Mouse (Mus musculus): ENCODE measurements around the gene Pex19. TPM values are rescaled to one million over a fixed set of nuclear protein-coding genes. Genes with fewer than 3 reads are reported as not detected.

Pex19 gene
- polyA plus RNA-seq, 1 experiment from 2014 or later = 132 TPM

- peak; percentile 65 for TF ChIP-seq CTCF (IDR thresholded peaks at IDR 0.05; ENCODE audit: low read depth)
- Histone ChIP-seq H3K9me3 (ENCODE audit: control insufficient read depth) (no peaks in the 10 kb centered on the region), H3K27me3 (replicated peaks; ENCODE audit: control insufficient read depth, insufficient read depth, low read length) (no peaks in the 10 kb centered on the region), H3K4me1 (replicated peaks; ENCODE audit: control insufficient read depth, insufficient read depth, low read length) (peaks cover 4% of the 10 kb centered on the region; the same call in 1 of the 2 replicates), H3K9ac (ENCODE audit: low read depth, low read length) (no peak overlapping the region), H3K27ac (ENCODE audit: low read depth, low read length) (no peak overlapping the region), H3K4me2 (replicated peaks; ENCODE audit: low read depth) (no peak overlapping the region), H3K4me3 (ENCODE audit: low read depth, low read length) (no peak overlapping the region), H3K36me3 (ENCODE audit: control insufficient read depth, insufficient read depth) (peaks cover 48% of the 10 kb centered on the region)
- WGBS = 53% methylated on average over 2 of the region's 2 CpGs
- no peak for ATAC-seq
These were observed 2.6 kb downstream of the Pex19 start for GRCm38 (mm10) chr1:172129108-172129507.

- Histone ChIP-seq H3K36me3 (ENCODE audit: control insufficient read depth, insufficient read depth) (peaks cover 54% of the 10 kb centered on the region), H3K27me3 (replicated peaks; ENCODE audit: control insufficient read depth, insufficient read depth, low read length) (no peaks in the 10 kb centered on the region), H3K27ac (ENCODE audit: low read depth, low read length) (no peak overlapping the region), H3K4me2 (replicated peaks; ENCODE audit: low read depth) (no peak overlapping the region), H3K4me1 (replicated peaks; ENCODE audit: control insufficient read depth, insufficient read depth, low read length) (peaks cover 4% of the 10 kb centered on the region; the same call in 1 of the 2 replicates), H3K4me3 (ENCODE audit: low read depth, low read length) (no peak overlapping the region), H3K9ac (ENCODE audit: low read depth, low read length) (no peak overlapping the region), H3K9me3 (ENCODE audit: control insufficient read depth) (no peaks in the 10 kb centered on the region)
- no peak for TF ChIP-seq CTCF (IDR thresholded peaks at IDR 0.05; ENCODE audit: low read depth)
- 98% methylated on average over 5 of the region's 5 CpGs for WGBS
- no peak for ATAC-seq
These were observed 3.2 kb downstream of the Pex19 start for GRCm38 (mm10) chr1:172129780-172130179.

DNA sequence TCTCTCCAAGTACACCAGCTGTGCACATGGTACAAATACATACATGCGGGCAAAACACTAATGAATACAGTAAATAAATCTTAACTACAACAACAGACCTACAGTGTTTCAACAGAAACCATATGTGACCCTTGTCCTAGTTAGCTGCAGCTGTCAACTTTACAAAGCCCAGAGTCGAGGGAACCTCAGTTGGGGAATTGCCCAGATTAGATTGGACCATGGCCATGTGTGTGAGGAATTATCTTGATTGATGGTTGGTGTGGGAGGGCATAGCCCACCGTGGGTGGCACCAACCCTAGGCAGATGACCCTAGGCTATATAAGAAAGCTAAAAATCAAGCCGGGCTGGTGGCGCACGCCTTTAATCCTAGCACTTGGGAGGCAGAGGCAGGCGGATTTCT is 5.8 kb downstream of the Pex19 start:
- Histone ChIP-seq H3K4me1 (replicated peaks; ENCODE audit: control insufficient read depth, insufficient read depth, low read length) (peaks cover 2% of the 10 kb centered on the region; the same call in 1 of the 2 replicates), H3K9ac (ENCODE audit: low read depth, low read length) (no peak overlapping the region), H3K36me3 (ENCODE audit: control insufficient read depth, insufficient read depth) (peaks cover 64% of the 10 kb centered on the region), H3K4me3 (ENCODE audit: low read depth, low read length) (no peak overlapping the region), H3K4me2 (replicated peaks; ENCODE audit: low read depth) (no peak overlapping the region), H3K9me3 (ENCODE audit: control insufficient read depth) (no peaks in the 10 kb centered on the region), H3K27me3 (replicated peaks; ENCODE audit: control insufficient read depth, insufficient read depth, low read length) (no peaks in the 10 kb centered on the region), H3K27ac (ENCODE audit: low read depth, low read length) (no peak overlapping the region)
- no peak for TF ChIP-seq CTCF (IDR thresholded peaks at IDR 0.05; ENCODE audit: low read depth)
- ATAC-seq = no peak
- WGBS = 86% methylated on average over 7 of the region's 7 CpGs

- peaks cover 64% of the 10 kb centered on the region for H3K36me3 ChIP-seq (ENCODE audit: control insufficient read depth, insufficient read depth)
- no peak for ATAC-seq
- WGBS = 72% methylated on average over 7 of the region's 7 CpGs
These were observed 7.0 kb downstream of the Pex19 start for GRCm38 (mm10) chr1:172133535-172133934.

GRCm38 (mm10) chr1:172134072-172134471 is 7.5 kb downstream of the Pex19 start:
- 83% methylated on average over 4 of the region's 4 CpGs for WGBS
- no peaks in the 10 kb centered on the region for H3K4me1 ChIP-seq (replicated peaks; ENCODE audit: control insufficient read depth, insufficient read depth, low read length)
- no peaks in the 10 kb centered on the region for H3K9me3 ChIP-seq (ENCODE audit: control insufficient read depth)
- H3K4me3 ChIP-seq (ENCODE audit: low read depth, low read length) = no peak overlapping the region
- no peaks in the 10 kb centered on the region for H3K27me3 ChIP-seq (replicated peaks; ENCODE audit: control insufficient read depth, insufficient read depth, low read length)
- no peak overlapping the region for H3K9ac ChIP-seq (ENCODE audit: low read depth, low read length)
- no peak for ATAC-seq
- H3K4me2 ChIP-seq (replicated peaks; ENCODE audit: low read depth) = no peak overlapping the region
- TF ChIP-seq CTCF (IDR thresholded peaks at IDR 0.05; ENCODE audit: low read depth) = no peak
- H3K27ac ChIP-seq (ENCODE audit: low read depth, low read length) = 0 out of 2 replicates have a peak overlapping the region, but pooled peaks have one; percentile 1
- H3K36me3 ChIP-seq (ENCODE audit: control insufficient read depth, insufficient read depth) = peaks cover 62% of the 10 kb centered on the region

More at GRCm38 (mm10) chr1:172133535-172133934, 7.0 kb downstream of the Pex19 start:
- no peak for TF ChIP-seq CTCF (IDR thresholded peaks at IDR 0.05; ENCODE audit: low read depth)
- Histone ChIP-seq H3K9ac (ENCODE audit: low read depth, low read length) (no peak overlapping the region), H3K27ac (ENCODE audit: low read depth, low read length) (peak overlapping the region; percentile 50; the same call in 1 of the 2 replicates), H3K9me3 (ENCODE audit: control insufficient read depth) (no peaks in the 10 kb centered on the region), H3K27me3 (replicated peaks; ENCODE audit: control insufficient read depth, insufficient read depth, low read length) (no peaks in the 10 kb centered on the region), H3K4me3 (ENCODE audit: low read depth, low read length) (no peak overlapping the region), H3K4me1 (replicated peaks; ENCODE audit: control insufficient read depth, insufficient read depth, low read length) (no peaks in the 10 kb centered on the region), H3K4me2 (replicated peaks; ENCODE audit: low read depth) (no peak overlapping the region)

DNA sequence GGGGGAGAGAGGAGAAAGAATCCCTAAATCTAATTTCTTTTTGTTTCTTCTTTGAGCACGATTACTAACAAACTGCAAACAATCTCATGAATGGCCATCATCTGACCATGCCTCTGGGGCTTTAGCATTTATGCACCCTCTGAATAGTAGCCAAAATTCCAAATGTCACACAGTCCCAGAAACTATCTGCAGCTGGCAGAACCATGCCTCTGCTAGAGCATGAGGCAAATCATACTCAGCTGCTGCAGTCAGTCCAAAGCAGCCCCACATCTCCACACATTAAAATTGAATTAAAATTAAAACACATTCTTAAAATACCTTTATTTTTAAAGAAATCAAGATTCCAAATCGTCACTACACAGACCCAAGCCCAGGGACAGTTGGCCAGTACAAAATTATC is 13.6 kb downstream of the Pex19 start:
- Histone ChIP-seq H3K4me3 (ENCODE audit: low read depth, low read length) (no peak overlapping the region), H3K4me2 (replicated peaks; ENCODE audit: low read depth) (no peak overlapping the region), H3K36me3 (ENCODE audit: control insufficient read depth, insufficient read depth) (peaks cover 6% of the 10 kb centered on the region), H3K27me3 (replicated peaks; ENCODE audit: control insufficient read depth, insufficient read depth, low read length) (no peaks in the 10 kb centered on the region), H3K4me1 (replicated peaks; ENCODE audit: control insufficient read depth, insufficient read depth, low read length) (no peaks in the 10 kb centered on the region), H3K27ac (ENCODE audit: low read depth, low read length) (no peak overlapping the region), H3K9ac (ENCODE audit: low read depth, low read length) (no peak overlapping the region), H3K9me3 (ENCODE audit: control insufficient read depth) (no peaks in the 10 kb centered on the region)
- no peak for ATAC-seq
- 75% methylated on average over 2 of the region's 2 CpGs for WGBS
- no peak for TF ChIP-seq CTCF (IDR thresholded peaks at IDR 0.05; ENCODE audit: low read depth)

- Histone ChIP-seq H3K4me2 (replicated peaks; ENCODE audit: low read depth) (no peak overlapping the region), H3K27ac (ENCODE audit: low read depth, low read length) (no peak overlapping the region), H3K9me3 (ENCODE audit: control insufficient read depth) (no peaks in the 10 kb centered on the region), H3K9ac (ENCODE audit: low read depth, low read length) (no peak overlapping the region), H3K36me3 (ENCODE audit: control insufficient read depth, insufficient read depth) (peaks cover 2% of the 10 kb centered on the region; the same call in 1 of the 2 replicates), H3K27me3 (replicated peaks; ENCODE audit: control insufficient read depth, insufficient read depth, low read length) (no peaks in the 10 kb centered on the region), H3K4me1 (replicated peaks; ENCODE audit: control insufficient read depth, insufficient read depth, low read length) (no peaks in the 10 kb centered on the region), H3K4me3 (ENCODE audit: low read depth, low read length) (no peak overlapping the region)
- 92% methylated on average over 1 of the region's 1 CpGs for WGBS
- ATAC-seq = no peak
- no peak for TF ChIP-seq CTCF (IDR thresholded peaks at IDR 0.05; ENCODE audit: low read depth)
These were observed 14.3 kb downstream of the Pex19 start for GRCm38 (mm10) chr1:172140825-172141224.

Measured in intestine, postnatal 0 days (tissue).